Mouse (Mus musculus) mesoderm, embryonic 11.5 days (tissue): Measurements from ENCODE around the gene Ube2b.

Source experiments
- DNase-seq: peaks from one replicate; pipeline ENCODE4 v3.0.0-alpha.2; 2012; ENCODE audit warnings: low read depth, low spot score

Ube2b gene

GRCm38 (mm10) chr11:51967443-51968401, 32.8 kb downstream of the Ube2b start, which contains the start of gene Cdkn2aipnl:
Gene Cdkn2aipnl (plus strand): TSS chr11:51967661.
- DNase-seq, result peak; percentile 94

GRCm38 (mm10) chr11:51966651-51967050, 33.9 kb downstream of the Ube2b start:
- no peak for DNase-seq

- DNase-seq, result no peak
Observed at GRCm38 (mm10) chr11:51962277-51962676, 38.3 kb downstream of the Ube2b start.

GRCm38 (mm10) chr11:51961761-51962160, 38.8 kb downstream of the Ube2b start:
- no peak for DNase-seq

GRCm38 (mm10) chr11:51960967-51961471, 39.5 kb downstream of the Ube2b start:
- no peak for DNase-seq

GRCm38 (mm10) chr11:51960061-51960460, 40.5 kb downstream of the Ube2b start:
- DNase-seq, result no peak

GRCm38 (mm10) chr11:51959511-51959910, 41.1 kb downstream of the Ube2b start:
- no peak for DNase-seq

- no peak for DNase-seq
Observed at GRCm38 (mm10) chr11:51957760-51958159, 42.8 kb downstream of the Ube2b start.

GRCm38 (mm10) chr11:51956112-51956511, 44.5 kb downstream of the Ube2b start:
- no peak for DNase-seq

GRCm38 (mm10) chr11:51951861-51952420, 48.6 kb downstream of the Ube2b start:
- no peak for DNase-seq

- DNase-seq, result no peak
Observed at GRCm38 (mm10) chr11:51949919-51950318, 50.6 kb downstream of the Ube2b start.

- DNase-seq, result no peak
Observed at GRCm38 (mm10) chr11:51949155-51949840, 51.3 kb downstream of the Ube2b start.

- no peak for DNase-seq
Observed at GRCm38 (mm10) chr11:51946144-51946543, 54.4 kb downstream of the Ube2b start.

- no peak for DNase-seq
Observed at GRCm38 (mm10) chr11:51945548-51945947, 55.0 kb downstream of the Ube2b start.

- no peak for DNase-seq
Observed at GRCm38 (mm10) chr11:51944239-51944638, 56.3 kb downstream of the Ube2b start.

GRCm38 (mm10) chr11:51943500-51943841, 57.1 kb downstream of the Ube2b start:
- no peak for DNase-seq

GRCm38 (mm10) chr11:51942602-51943499, 57.7 kb downstream of the Ube2b start:
- DNase-seq, result peak; percentile 23

- no peak for DNase-seq
Observed at GRCm38 (mm10) chr11:51940511-51940955, 60.0 kb downstream of the Ube2b start.

- no peak for DNase-seq
Observed at GRCm38 (mm10) chr11:51939590-51939955, 61.0 kb downstream of the Ube2b start.

- no peak for DNase-seq
Observed at GRCm38 (mm10) chr11:51938817-51939589, 61.6 kb downstream of the Ube2b start.
